Mouse (Mus musculus): ENCODE results near the gene Vgll2. TPM values are rescaled to one million over a fixed set of nuclear protein-coding genes. Genes with fewer than 3 reads are reported as not detected.

Vgll2 gene
- polyA plus RNA-seq (2012; rRNA removed) = not detected in 2 replicates

DNA sequence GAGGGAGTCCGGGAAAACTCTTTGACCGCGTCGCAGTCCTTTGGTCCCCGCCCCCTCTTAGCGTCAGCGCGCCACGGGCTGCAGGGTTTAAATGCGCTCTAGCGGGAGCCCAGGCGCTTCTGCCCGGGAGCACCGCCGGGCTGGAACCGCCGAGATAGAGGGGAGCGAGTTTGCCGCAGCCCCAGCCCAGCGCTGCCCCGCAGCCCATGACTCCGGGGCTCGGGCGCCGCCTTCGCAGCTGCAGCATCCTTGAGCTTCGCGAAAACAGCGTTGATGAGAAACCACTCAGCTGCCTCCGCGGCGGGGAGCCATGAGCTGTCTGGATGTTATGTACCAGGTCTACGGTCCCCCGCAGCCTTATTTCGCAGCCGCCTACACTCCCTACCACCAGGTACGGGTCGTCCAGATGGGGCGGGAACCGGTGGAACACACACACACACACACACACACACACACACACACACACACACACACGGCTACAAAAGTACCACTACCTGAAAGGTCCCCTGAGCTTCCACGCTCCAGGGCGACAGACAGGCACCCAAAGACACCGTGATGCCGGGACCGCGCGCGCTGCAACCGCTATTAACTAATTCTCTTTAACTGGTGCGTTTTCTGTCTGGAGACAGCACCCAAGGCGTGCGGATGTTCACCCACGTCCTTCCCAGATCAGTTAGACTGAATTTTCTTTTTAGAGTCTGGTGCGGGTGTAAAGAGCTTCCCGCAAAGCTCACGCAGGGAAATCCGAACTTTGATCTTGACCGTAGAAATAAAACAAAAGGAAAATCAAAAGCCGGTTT, at the start of gene Vgll2:
Vgll2 (plus strand) TSS at position 90 of the 800 bp plus-strand sequence.
- Histone ChIP-seq H3K27ac (ENCODE audit: insufficient read depth, low read length) (no peak within 1 kb of the TSS), H3K27me3 (ENCODE audit: control insufficient read depth, insufficient read depth, low read length) (peaks cover 6% of the 10 kb centered on the region; the same call in 1 of the 2 replicates), H3K4me1 (ENCODE audit: control insufficient read depth, insufficient read depth, low read length) (no peaks in the 10 kb centered on the region), H3K4me3 (replicated peaks; ENCODE audit: insufficient read depth, low read depth, low read length) (peak within 1 kb of the TSS; percentile 0)
- TF ChIP-seq POLR2A (IDR thresholded peaks at IDR 0.05; ENCODE audit: borderline replicate concordance, insufficient read depth, low read length) (no peak), CTCF (IDR thresholded peaks at IDR 0.05; ENCODE audit: borderline replicate concordance, insufficient read depth, low read depth, low read length) (no peak)
- peak; percentile 4 to 11 for DNase-seq
- under 1% methylated on average over 59 of the region's 60 CpGs for WGBS

DNA sequence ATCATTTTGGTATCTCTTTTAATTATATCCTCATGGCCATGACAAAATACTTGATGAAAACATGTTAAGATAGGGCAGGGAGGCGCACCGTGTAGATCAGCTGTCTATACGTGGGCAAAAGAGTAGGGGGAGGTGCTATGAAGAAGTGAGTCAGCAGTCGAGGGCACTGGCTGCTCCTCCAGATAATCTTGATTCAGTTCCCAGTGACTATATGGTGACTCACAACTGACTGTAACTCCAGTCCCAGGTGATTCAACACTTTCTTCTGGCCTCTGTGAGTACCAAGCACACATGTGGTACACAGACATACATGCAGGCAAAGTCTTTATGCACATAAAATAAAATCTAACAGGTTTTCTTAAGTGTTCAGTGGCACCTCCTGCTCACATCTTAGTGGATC, 47.2 kb upstream of the Vgll2 start:
- no peak for DNase-seq
- H3K27me3 ChIP-seq (ENCODE audit: control insufficient read depth, insufficient read depth, low read length) = no peaks in the 10 kb centered on the region
- no peaks in the 10 kb centered on the region for H3K4me1 ChIP-seq (ENCODE audit: control insufficient read depth, insufficient read depth, low read length)
- H3K27ac ChIP-seq (ENCODE audit: insufficient read depth, low read length) = no peak overlapping the region
- WGBS = 79% methylated on average over 4 of the region's 4 CpGs
- H3K4me3 ChIP-seq (replicated peaks; ENCODE audit: insufficient read depth, low read depth, low read length) = no peak overlapping the region
- no peak for TF ChIP-seq POLR2A (IDR thresholded peaks at IDR 0.05; ENCODE audit: borderline replicate concordance, insufficient read depth, low read length)
- TF ChIP-seq CTCF (IDR thresholded peaks at IDR 0.05; ENCODE audit: borderline replicate concordance, insufficient read depth, low read depth, low read length) = no peak

DNA sequence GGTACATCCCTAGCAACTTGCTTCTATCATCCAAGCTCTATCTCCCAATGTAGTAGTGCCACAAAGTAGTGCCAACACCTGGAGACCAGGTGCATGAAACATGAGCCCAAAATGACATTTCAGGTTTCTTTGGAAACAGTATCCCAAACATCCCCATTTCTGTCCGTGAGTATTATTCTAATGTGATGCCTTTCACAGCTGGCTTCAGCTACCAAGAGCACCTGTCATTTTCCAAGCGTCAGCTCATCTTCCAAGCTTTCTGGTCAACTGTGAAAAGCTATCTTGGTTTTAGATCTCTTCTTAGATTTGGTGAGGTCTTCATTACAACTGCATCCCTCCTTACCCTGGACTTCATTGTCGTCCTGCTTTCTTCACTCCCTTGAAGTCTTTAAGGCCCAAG, 46.7 kb upstream of the Vgll2 start:
- TF ChIP-seq CTCF (IDR thresholded peaks at IDR 0.05; ENCODE audit: borderline replicate concordance, insufficient read depth, low read depth, low read length) = no peak
- TF ChIP-seq POLR2A (IDR thresholded peaks at IDR 0.05; ENCODE audit: borderline replicate concordance, insufficient read depth, low read length) = no peak
- H3K4me3 ChIP-seq (replicated peaks; ENCODE audit: insufficient read depth, low read depth, low read length) = no peak overlapping the region
- no peak for DNase-seq
- WGBS = 81% methylated on average over 3 of the region's 3 CpGs
- no peaks in the 10 kb centered on the region for H3K27me3 ChIP-seq (ENCODE audit: control insufficient read depth, insufficient read depth, low read length)
- no peak overlapping the region for H3K27ac ChIP-seq (ENCODE audit: insufficient read depth, low read length)
- no peaks in the 10 kb centered on the region for H3K4me1 ChIP-seq (ENCODE audit: control insufficient read depth, insufficient read depth, low read length)

DNA sequence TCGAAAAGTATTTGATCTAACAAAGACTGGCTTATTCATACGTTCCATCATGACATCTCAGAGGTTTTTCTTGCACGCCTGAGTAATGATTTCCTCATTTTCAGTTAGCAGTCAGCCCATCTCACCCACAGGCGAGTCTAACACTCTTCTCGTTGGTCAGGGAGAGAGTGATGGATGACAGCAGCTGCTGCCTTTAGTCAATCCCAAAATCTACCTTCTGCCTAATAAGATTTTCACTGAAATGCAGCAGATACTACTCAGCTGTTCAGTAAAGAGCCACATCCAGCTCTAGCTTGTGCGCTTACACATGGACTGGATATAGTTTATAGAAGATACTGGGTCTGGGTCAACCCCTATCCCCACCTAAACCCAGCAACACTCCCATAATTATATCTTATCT, 40.7 kb upstream of the Vgll2 start:
- H3K27ac ChIP-seq (ENCODE audit: insufficient read depth, low read length) = no peak overlapping the region
- no peak for TF ChIP-seq CTCF (IDR thresholded peaks at IDR 0.05; ENCODE audit: borderline replicate concordance, insufficient read depth, low read depth, low read length)
- no peak for TF ChIP-seq POLR2A (IDR thresholded peaks at IDR 0.05; ENCODE audit: borderline replicate concordance, insufficient read depth, low read length)
- no peaks in the 10 kb centered on the region for H3K4me1 ChIP-seq (ENCODE audit: control insufficient read depth, insufficient read depth, low read length)
- H3K4me3 ChIP-seq (replicated peaks; ENCODE audit: insufficient read depth, low read depth, low read length) = no peak overlapping the region
- H3K27me3 ChIP-seq (ENCODE audit: control insufficient read depth, insufficient read depth, low read length) = no peaks in the 10 kb centered on the region
- WGBS = 73% methylated on average over 6 of the region's 6 CpGs
- DNase-seq = no peak

DNA sequence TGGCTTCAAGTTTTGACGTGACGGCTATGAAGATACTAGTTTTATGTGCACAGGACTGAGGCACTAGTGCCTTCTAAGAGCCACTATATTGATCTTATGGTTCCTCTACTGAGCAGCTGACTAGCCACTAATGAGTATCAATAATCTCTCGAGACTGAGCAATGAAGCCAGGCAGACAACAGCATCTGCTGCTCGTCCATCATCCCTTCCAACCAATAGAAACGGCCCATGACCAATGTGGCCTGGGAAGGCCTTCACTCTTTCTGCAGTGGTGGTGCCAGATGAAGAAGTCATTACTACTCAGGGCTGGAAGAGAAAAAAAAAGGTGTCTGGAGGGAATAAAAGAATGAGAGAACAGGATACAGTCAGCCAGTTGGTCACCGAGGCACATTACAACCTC, 39.9 kb upstream of the Vgll2 start:
- Histone ChIP-seq H3K27me3 (ENCODE audit: control insufficient read depth, insufficient read depth, low read length) (no peaks in the 10 kb centered on the region), H3K4me1 (ENCODE audit: control insufficient read depth, insufficient read depth, low read length) (no peaks in the 10 kb centered on the region), H3K4me3 (replicated peaks; ENCODE audit: insufficient read depth, low read depth, low read length) (no peak overlapping the region), H3K27ac (ENCODE audit: insufficient read depth, low read length) (no peak overlapping the region)
- 89% methylated on average over 6 of the region's 6 CpGs for WGBS
- DNase-seq = no peak
- no peak for TF ChIP-seq CTCF (IDR thresholded peaks at IDR 0.05; ENCODE audit: borderline replicate concordance, insufficient read depth, low read depth, low read length)
- TF ChIP-seq POLR2A (IDR thresholded peaks at IDR 0.05; ENCODE audit: borderline replicate concordance, insufficient read depth, low read length) = no peak

DNA sequence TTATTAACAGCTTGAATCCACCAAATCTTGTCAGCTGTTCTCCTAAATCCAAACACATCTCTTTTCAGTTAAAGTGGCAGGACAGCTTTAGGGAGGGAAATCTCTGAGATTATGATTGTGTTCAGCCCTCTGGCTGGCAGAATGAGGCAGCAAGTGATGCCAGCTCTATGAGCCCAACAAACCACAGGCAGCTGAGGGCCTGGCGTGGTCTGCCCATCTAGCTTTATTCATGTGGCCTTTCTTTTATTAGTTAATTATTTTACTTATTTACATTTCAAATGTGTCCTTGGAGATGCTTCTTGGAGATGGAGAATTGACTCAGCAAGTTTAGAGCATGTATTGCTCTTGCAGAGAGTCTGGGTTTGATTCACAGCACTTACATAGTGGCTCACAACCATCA, 3.8 kb upstream of the Vgll2 start:
- Histone ChIP-seq H3K27me3 (ENCODE audit: control insufficient read depth, insufficient read depth, low read length) (peaks cover 2% of the 10 kb centered on the region; the same call in 1 of the 2 replicates), H3K4me3 (replicated peaks; ENCODE audit: insufficient read depth, low read depth, low read length) (no peak overlapping the region), H3K27ac (ENCODE audit: insufficient read depth, low read length) (no peak overlapping the region), H3K4me1 (ENCODE audit: control insufficient read depth, insufficient read depth, low read length) (no peaks in the 10 kb centered on the region)
- TF ChIP-seq POLR2A (IDR thresholded peaks at IDR 0.05; ENCODE audit: borderline replicate concordance, insufficient read depth, low read length) = no peak
- no peak for TF ChIP-seq CTCF (IDR thresholded peaks at IDR 0.05; ENCODE audit: borderline replicate concordance, insufficient read depth, low read depth, low read length)
- WGBS = 44% methylated on average over 1 of the region's 1 CpGs
- no peak for DNase-seq

DNA sequence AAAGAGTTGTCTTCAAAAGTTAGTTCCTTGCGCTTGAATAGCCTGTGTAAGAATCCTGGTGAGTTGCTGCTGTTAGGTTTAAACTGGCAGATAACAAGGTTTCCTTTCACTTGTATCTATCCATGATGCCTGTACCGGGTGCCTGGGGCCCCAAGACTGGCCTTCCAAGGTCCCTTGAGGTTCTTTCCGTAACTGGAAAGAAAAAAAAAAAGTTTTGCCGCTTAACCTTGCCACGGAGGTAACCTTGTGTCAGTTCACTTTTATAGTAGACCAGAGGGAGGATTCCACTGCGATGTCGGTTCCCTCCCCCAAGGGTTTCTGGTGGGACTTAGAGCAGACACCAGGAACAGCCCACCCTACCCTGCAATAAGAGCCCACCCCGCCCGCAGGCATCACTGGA, 1.1 kb upstream of the Vgll2 start:
- 4% methylated on average over 9 of the region's 9 CpGs for WGBS
- no peak overlapping the region for H3K4me3 ChIP-seq (replicated peaks; ENCODE audit: insufficient read depth, low read depth, low read length)
- TF ChIP-seq POLR2A (IDR thresholded peaks at IDR 0.05; ENCODE audit: borderline replicate concordance, insufficient read depth, low read length) (no peak), CTCF (IDR thresholded peaks at IDR 0.05; ENCODE audit: borderline replicate concordance, insufficient read depth, low read depth, low read length) (no peak)
- peaks cover 6% of the 10 kb centered on the region; the same call in 1 of the 2 replicates for H3K27me3 ChIP-seq (ENCODE audit: control insufficient read depth, insufficient read depth, low read length)
- no peak overlapping the region for H3K27ac ChIP-seq (ENCODE audit: insufficient read depth, low read length)
- no peaks in the 10 kb centered on the region for H3K4me1 ChIP-seq (ENCODE audit: control insufficient read depth, insufficient read depth, low read length)
- DNase-seq = no peak

DNA sequence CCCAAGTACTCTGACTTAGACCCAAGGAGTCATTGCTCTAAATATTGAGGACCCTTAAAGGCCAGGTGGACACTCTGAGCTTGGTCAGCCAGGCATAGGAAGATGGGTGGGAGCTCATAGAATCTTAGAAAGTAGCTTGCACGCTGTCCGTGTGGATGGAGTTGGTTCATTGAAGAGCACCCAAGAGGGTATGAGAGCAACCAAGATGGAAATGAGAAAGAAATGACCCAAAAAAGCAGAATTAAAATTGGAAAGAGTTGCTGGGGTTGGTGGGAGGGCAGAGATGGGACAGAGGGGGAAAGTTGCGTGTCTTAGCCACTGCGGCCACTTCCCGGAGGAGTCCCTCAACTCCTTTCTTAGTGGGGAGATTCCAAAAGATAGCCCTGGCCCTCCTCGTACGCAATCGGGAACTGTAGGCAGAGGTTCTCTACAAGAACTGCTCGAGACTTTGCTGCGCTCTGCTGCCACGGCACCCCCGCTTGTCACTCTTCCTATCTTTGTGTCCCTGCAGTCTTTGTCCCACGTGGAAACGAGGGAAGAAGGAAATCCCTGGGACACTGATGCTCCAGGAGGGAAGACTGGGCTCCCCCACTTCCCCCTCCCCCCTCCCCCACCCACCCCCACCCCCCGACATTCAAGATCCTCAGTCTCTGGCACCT, 437 bp upstream of the Vgll2 start:
- Histone ChIP-seq H3K27me3 (ENCODE audit: control insufficient read depth, insufficient read depth, low read length) (peaks cover 6% of the 10 kb centered on the region; the same call in 1 of the 2 replicates), H3K27ac (ENCODE audit: insufficient read depth, low read length) (no peak overlapping the region), H3K4me3 (replicated peaks; ENCODE audit: insufficient read depth, low read depth, low read length) (no peak overlapping the region), H3K4me1 (ENCODE audit: control insufficient read depth, insufficient read depth, low read length) (no peaks in the 10 kb centered on the region)
- DNase-seq = no peak
- TF ChIP-seq CTCF (IDR thresholded peaks at IDR 0.05; ENCODE audit: borderline replicate concordance, insufficient read depth, low read depth, low read length) (no peak), POLR2A (IDR thresholded peaks at IDR 0.05; ENCODE audit: borderline replicate concordance, insufficient read depth, low read length) (no peak)
- WGBS = 3% methylated on average over 14 of the region's 15 CpGs
